Mouse (Mus musculus) MEL (cell line): ENCODE results near the gene Nlk. TPM values are rescaled to one million over a fixed set of nuclear protein-coding genes. Genes with fewer than 3 reads are reported as not detected.

ENCODE experiments used
- DNase-seq: peaks from one replicate; pipeline ENCODE4 v3.0.0; 2011; ENCODE audit warnings: low read depth, low spot score
- H3K27ac ChIP-seq: 2 replicates; pipeline ENCODE4 v1.5.1; 2012; ENCODE audit warnings: low read depth, mild to moderate bottlenecking, control low read depth, low read length, moderate library complexity; ENCODE audit not compliant: control insufficient read depth
- H3K27me3 ChIP-seq, 2 experiments: fragments of 150-350 bp in 1 of 2; sonication (generic) in 1 of 2; 2 replicates each; pipeline ENCODE4 v1.6.1; 2012; ENCODE audit warnings: low read length in 2 of 2, mild to moderate bottlenecking in 2 of 2, improper control_type of control experiment in 1 of 2, moderate library complexity in 1 of 2; ENCODE audit not compliant: insufficient read depth in 2 of 2, control insufficient read depth in 1 of 2
- H3K36me3 ChIP-seq, 2 experiments: 2 replicates each; pipeline ENCODE4 v1.6.1; 2012 to 2014; ENCODE audit warnings: low read length in 2 of 2, improper control_type of control experiment in 1 of 2, inconsistent platforms in 1 of 2, mild to moderate bottlenecking in 1 of 2; ENCODE audit not compliant: insufficient read depth in 2 of 2, control insufficient read depth in 1 of 2
- H3K4me1 ChIP-seq, 2 experiments: fragments of 150-350 bp in 1 of 2; sonication (generic) in 1 of 2; 2 replicates each; pipeline ENCODE4 v1.6.1; 2012; ENCODE audit warnings: low read length in 2 of 2, improper control_type of control experiment in 1 of 2, mild to moderate bottlenecking in 1 of 2; ENCODE audit not compliant: insufficient read depth in 2 of 2, control insufficient read depth in 1 of 2
- H3K4me3 ChIP-seq, 2 experiments: fragments of 150-350 bp in 1 of 2; sonication (generic) in 1 of 2; 2 replicates each; pipeline ENCODE4 v1.5.1; 2012; ENCODE audit warnings: low read depth in 2 of 2, low read length in 2 of 2, mild to moderate bottlenecking in 2 of 2, moderate library complexity in 2 of 2, control low read depth in 1 of 2, improper control_type of control experiment in 1 of 2; ENCODE audit not compliant: control insufficient read depth in 1 of 2, insufficient read depth in 1 of 2
- H3K79me2 ChIP-seq: 2 replicates; pipeline ENCODE4 v1.6.1; 2012; ENCODE audit warnings: mild to moderate bottlenecking, low read length, moderate library complexity; ENCODE audit not compliant: control insufficient read depth, poor library complexity, insufficient read depth
- H3K9ac ChIP-seq: 2 replicates; pipeline ENCODE4 v1.6.1; 2012; ENCODE audit warnings: low read depth, mild to moderate bottlenecking, control low read depth, low read length, moderate library complexity; ENCODE audit not compliant: control insufficient read depth, poor library complexity, severe bottlenecking
- H3K9me3 ChIP-seq: fragments of 150-350 bp; sonication (generic); replicated peaks from 2 replicates; pipeline ENCODE4 v1.6.1; 2012; ENCODE audit warnings: mild to moderate bottlenecking, low read length, improper control_type of control experiment, moderate library complexity; ENCODE audit not compliant: insufficient read depth
- CHD1 ChIP-seq: IDR thresholded peaks from 2 replicates; pipeline ENCODE4 v1.6.1; 2012; ENCODE audit warnings: low read depth, mild to moderate bottlenecking, inconsistent platforms, low read length, improper control_type of control experiment
- CHD2 ChIP-seq: IDR thresholded peaks from 2 replicates; pipeline ENCODE4 v1.6.1; 2011; ENCODE audit warnings: low read length, improper control_type of control experiment
- CTCF ChIP-seq, 3 experiments: IDR thresholded peaks in 2 of 3; conservative IDR thresholded peaks in 1 of 3; 2 replicates each; pipeline ENCODE4 v1.5.1; 2011 to 2012; ENCODE audit warnings: low read length in 3 of 3, low read depth in 2 of 3, mild to moderate bottlenecking in 2 of 3, improper control_type of control experiment in 1 of 3, inconsistent platforms in 1 of 3, mixed read lengths in 1 of 3, moderate library complexity in 1 of 3; ENCODE audit not compliant: control insufficient read depth in 1 of 3, insufficient read depth in 1 of 3, poor library complexity in 1 of 3, severe bottlenecking in 1 of 3
- E2F4 ChIP-seq: IDR thresholded peaks from 2 replicates; pipeline ENCODE4 v1.6.1; 2011; ENCODE audit warnings: low read depth, low read length, improper control_type of control experiment, borderline replicate concordance
- EP300 ChIP-seq, 2 experiments: IDR thresholded peaks; 2 replicates each; pipeline ENCODE4 v1.6.1; 2011; ENCODE audit warnings: improper control_type of control experiment in 2 of 2, low read length in 2 of 2, low read depth in 1 of 2, mild to moderate bottlenecking in 1 of 2
- ETS1 ChIP-seq: IDR thresholded peaks from 2 replicates; pipeline ENCODE4 v1.6.1; 2012; ENCODE audit warnings: low read depth, mild to moderate bottlenecking, inconsistent platforms, low read length, improper control_type of control experiment, moderate library complexity
- GABPA ChIP-seq: IDR thresholded peaks from 2 replicates; pipeline ENCODE4 v1.6.1; 2012; ENCODE audit warnings: low read depth, mild to moderate bottlenecking, inconsistent platforms, low read length, improper control_type of control experiment, moderate library complexity
- GATA1 ChIP-seq: IDR thresholded peaks from 2 replicates; pipeline ENCODE4 v1.6.1; 2011; ENCODE audit warnings: low read depth, low read length, improper control_type of control experiment
- HCFC1 ChIP-seq: IDR thresholded peaks from 2 replicates; pipeline ENCODE4 v1.6.1; 2012; ENCODE audit warnings: low read depth, mild to moderate bottlenecking, inconsistent platforms, low read length, improper control_type of control experiment, moderate library complexity
- JUND ChIP-seq: IDR thresholded peaks from 2 replicates; pipeline ENCODE4 v1.6.1; 2011; ENCODE audit warnings: low read depth, mild to moderate bottlenecking, improper control_type of control experiment, low read length
- KAT2A ChIP-seq: conservative IDR thresholded peaks from 2 replicates; pipeline ENCODE4 v1.6.1; 2012; ENCODE audit warnings: low read depth, low read length, improper control_type of control experiment, inconsistent platforms
- MAFK ChIP-seq: IDR thresholded peaks from 2 replicates; pipeline ENCODE4 v1.6.1; 2011; ENCODE audit warnings: low read depth, mild to moderate bottlenecking, low read length, improper control_type of control experiment, borderline replicate concordance
- MAX ChIP-seq: IDR thresholded peaks from 2 replicates; pipeline ENCODE4 v1.6.1; 2011; ENCODE audit warnings: low read length, improper control_type of control experiment
- MEF2A ChIP-seq: IDR thresholded peaks from 2 replicates; pipeline ENCODE4 v1.6.1; 2014; ENCODE audit warnings: low read depth, mild to moderate bottlenecking, inconsistent platforms, low read length, improper control_type of control experiment; ENCODE audit not compliant: poor library complexity, insufficient replicate concordance, severe bottlenecking; ENCODE audit errors: extremely low read depth
- MXI1 ChIP-seq: IDR thresholded peaks from 2 replicates; pipeline ENCODE4 v1.6.1; 2011; ENCODE audit warnings: mild to moderate bottlenecking, low read depth, low read length, improper control_type of control experiment
- NELFE ChIP-seq: IDR thresholded peaks from 2 replicates; pipeline ENCODE4 v1.6.1; 2011; ENCODE audit warnings: low read depth, low read length, improper control_type of control experiment
- NRF1 ChIP-seq: IDR thresholded peaks from 2 replicates; pipeline ENCODE4 v1.6.1; 2014; ENCODE audit warnings: low read depth, mild to moderate bottlenecking, inconsistent platforms, low read length, improper control_type of control experiment, moderate library complexity; ENCODE audit not compliant: poor library complexity, insufficient read depth, severe bottlenecking
- POLR2A ChIP-seq, 2 experiments: IDR thresholded peaks; 2 replicates each; pipeline ENCODE4 v1.6.1; 2011 to 2012; ENCODE audit warnings: low read length in 2 of 2, mild to moderate bottlenecking in 2 of 2, control low read depth in 1 of 2, improper control_type of control experiment in 1 of 2, low read depth in 1 of 2, moderate library complexity in 1 of 2; ENCODE audit not compliant: control insufficient read depth in 1 of 2, insufficient read depth in 1 of 2, poor library complexity in 1 of 2
- POLR2AphosphoS2 ChIP-seq: IDR thresholded peaks from 2 replicates; pipeline ENCODE4 v1.6.1; 2011; ENCODE audit warnings: low read length, improper control_type of control experiment
- POLR2AphosphoS5 ChIP-seq: IDR thresholded peaks from 2 replicates; pipeline ENCODE4 v1.6.1; 2012; ENCODE audit warnings: low read depth, borderline replicate concordance, mild to moderate bottlenecking, inconsistent platforms, low read length, moderate library complexity, mixed read lengths
- RAD21 ChIP-seq: IDR thresholded peaks from 2 replicates; pipeline ENCODE4 v1.6.1; 2011; ENCODE audit warnings: mild to moderate bottlenecking, low read depth, low read length, improper control_type of control experiment
- RCOR1 ChIP-seq: IDR thresholded peaks from 2 replicates; pipeline ENCODE4 v1.6.1; 2012; ENCODE audit warnings: low read depth, mild to moderate bottlenecking, inconsistent platforms, low read length, improper control_type of control experiment
- SIN3A ChIP-seq: IDR thresholded peaks from 2 replicates; pipeline ENCODE4 v1.6.1; 2012; ENCODE audit warnings: low read length, improper control_type of control experiment, inconsistent platforms
- SMC3 ChIP-seq: IDR thresholded peaks from 2 replicates; pipeline ENCODE4 v1.6.1; 2011; ENCODE audit warnings: low read depth, low read length, improper control_type of control experiment
- TAL1 ChIP-seq: IDR thresholded peaks from 2 replicates; pipeline ENCODE4 v1.6.1; 2012; ENCODE audit warnings: mild to moderate bottlenecking, inconsistent platforms, low read length, moderate library complexity, mixed read lengths
- TBP ChIP-seq: IDR thresholded peaks from 2 replicates; pipeline ENCODE4 v1.8.0; 2011; ENCODE audit warnings: low read depth, low read length, improper control_type of control experiment
- TCF12 ChIP-seq: IDR thresholded peaks from 2 replicates; pipeline ENCODE4 v1.6.1; 2014; ENCODE audit warnings: low read depth, mild to moderate bottlenecking, inconsistent platforms, low read length, improper control_type of control experiment, moderate library complexity
- USF1 ChIP-seq: IDR thresholded peaks from 2 replicates; pipeline ENCODE4 v1.6.1; 2014; ENCODE audit warnings: low read depth, mild to moderate bottlenecking, inconsistent platforms, low read length, improper control_type of control experiment, moderate library complexity
- USF2 ChIP-seq, 2 experiments: IDR thresholded peaks; 2 replicates each; pipeline ENCODE4 v1.6.1; 2011 to 2012; ENCODE audit warnings: improper control_type of control experiment in 2 of 2, low read length in 2 of 2, borderline replicate concordance in 1 of 2, inconsistent platforms in 1 of 2, low read depth in 1 of 2, mild to moderate bottlenecking in 1 of 2; ENCODE audit not compliant: insufficient read depth in 1 of 2
- ZKSCAN1 ChIP-seq: IDR thresholded peaks from 2 replicates; pipeline ENCODE4 v1.6.1; 2012; ENCODE audit warnings: low read depth, mild to moderate bottlenecking, inconsistent platforms, low read length, improper control_type of control experiment, moderate library complexity
- ZNF384 ChIP-seq: IDR thresholded peaks from 2 replicates; pipeline ENCODE4 v1.6.1; 2012; ENCODE audit warnings: low read depth, mild to moderate bottlenecking, inconsistent platforms, low read length, improper control_type of control experiment
- polyA plus RNA-seq, 2 experiments: library from polyadenylated mRNA; stranded (reverse) in 1 of 2; unstranded in 1 of 2; fragments of >175 nt in 1 of 2; fragments of >200 nt in 1 of 2; gene quantifications; 2 replicates each; pipeline versions ENCODE4 v1.2.1 to v1.2.4; 2012; ENCODE audit warnings: low replicate concordance in 2 of 2, low read depth in 1 of 2; ENCODE audit not compliant: insufficient read length in 2 of 2, insufficient read depth in 1 of 2, missing spikeins in 1 of 2
- total RNA-seq: library from RNA; depleted of rRNA; stranded (reverse); fragments of 300-350 nt; gene quantifications from 2 replicates; pipeline ENCODE4 v1.2.3, GENCODE M21; 2012

The Nlk gene
- total and polyA plus RNA-seq, 3 experiments, result 16.9 to 17.9 TPM; not detected in 1

DNA sequence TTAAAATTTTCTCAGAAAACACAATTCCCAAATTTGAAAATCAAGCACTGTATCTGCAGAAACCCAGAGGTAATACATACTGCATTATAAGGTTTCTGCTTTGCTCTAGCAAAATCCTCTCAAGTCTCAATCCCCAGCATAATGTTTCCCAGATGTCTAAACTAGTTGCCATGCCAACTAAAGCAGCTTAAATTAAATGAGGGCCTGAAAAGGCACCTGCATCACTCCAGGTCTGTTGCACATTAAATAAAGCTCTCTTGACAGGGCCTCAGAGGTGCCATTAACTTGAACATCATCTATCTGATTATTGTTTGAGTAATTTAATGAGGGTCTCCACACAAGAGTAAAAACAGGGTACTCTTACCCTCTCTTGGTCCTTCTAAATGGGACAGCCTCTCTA is 100.4 kb downstream of the Nlk start:
- peaks cover 39 to 41% of the 10 kb centered on the region in 2 experiments for H3K4me1 ChIP-seq
- no peaks in the 10 kb centered on the region for H3K9me3 ChIP-seq
- H3K27me3 ChIP-seq, result no peaks in the 10 kb centered on the region
- no peaks in the 10 kb centered on the region for H3K79me2 ChIP-seq
- H3K4me3 ChIP-seq, result no peak overlapping the region
- TF ChIP-seq CHD1 (0 out of 2 replicates have a peak, but pooled peaks have one; percentile 72), RCOR1 (0 out of 2 replicates have a peak, but pooled peaks have one; percentile 2), POLR2AphosphoS5 (no peak), SIN3A (no peak)
- H3K9ac ChIP-seq, result no peak overlapping the region
- no peak overlapping the region for H3K27ac ChIP-seq
- peaks cover 0 to 45% of the 10 kb centered on the region in 2 experiments; a peak in 2 of 4 replicates for H3K36me3 ChIP-seq
- no peak for DNase-seq

DNA sequence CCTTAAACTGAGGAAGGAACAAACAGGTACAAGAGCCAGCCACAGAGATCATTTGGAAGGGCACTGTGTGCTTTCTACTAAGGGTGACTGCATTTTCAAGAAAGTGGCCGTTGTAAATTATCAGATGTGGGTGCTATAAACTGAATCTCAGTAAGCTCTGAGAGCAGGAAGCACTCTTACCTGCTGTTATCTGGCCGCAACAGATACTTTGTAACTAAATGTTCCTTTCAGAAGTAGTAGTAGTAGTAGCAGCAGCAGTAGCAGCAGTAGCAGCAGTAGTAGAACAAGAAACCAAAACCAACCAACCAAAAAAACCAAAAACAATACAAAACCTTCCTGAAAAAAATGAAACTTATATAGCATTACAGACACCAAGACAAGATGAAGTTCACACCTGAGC is 101.4 kb downstream of the Nlk start:
- peak overlapping the region in 1 of 2 experiments; percentile 28; a peak in 2 of 4 replicates for H3K4me3 ChIP-seq
- no peaks in the 10 kb centered on the region for H3K27me3 ChIP-seq
- H3K27ac ChIP-seq, result peak overlapping the region; percentile 82
- H3K79me2 ChIP-seq, result no peaks in the 10 kb centered on the region
- H3K4me1 ChIP-seq, result peaks cover 33 to 41% of the 10 kb centered on the region in 2 experiments
- peak overlapping the region; percentile 5; the same call in 1 of the 2 replicates for H3K9ac ChIP-seq
- DNase-seq, result peak; percentile 81
- no peaks in the 10 kb centered on the region for H3K9me3 ChIP-seq
- peaks cover 0 to 42% of the 10 kb centered on the region in 2 experiments; a peak in 2 of 4 replicates for H3K36me3 ChIP-seq
- TF ChIP-seq JUND, result 0 out of 2 replicates have a peak, but pooled peaks have one; percentile 33
- TF ChIP-seq MXI1, result peak; percentile 32; the same call in 1 of the 2 replicates
- no peak; the same call in 1 of the 2 replicates for TF ChIP-seq CHD1
- no peak for TF ChIP-seq USF2 (IDR thresholded peaks at IDR 0.05; ENCODE audit: borderline replicate concordance in 1 of 2, insufficient read depth in 1 of 2, low read depth in 1 of 2, low read length in 2 of 2)
- TF ChIP-seq E2F4, result no peak
- TF ChIP-seq MAX, result peak; percentile 69; the same call in 1 of the 2 replicates
- TF ChIP-seq CHD2, result peak; percentile 60
- TF ChIP-seq GATA1, result peak; percentile 98
- peak; percentile 83 for TF ChIP-seq TAL1
- peak; percentile 54; the same call in 1 of the 2 replicates for TF ChIP-seq MEF2A
- TF ChIP-seq EP300 (IDR thresholded peaks at IDR 0.05; ENCODE audit: low read depth in 1 of 2, low read length in 2 of 2), result peak; percentile 99
- TF ChIP-seq NRF1, result no peak
- TF ChIP-seq SMC3, result 0 out of 2 replicates have a peak, but pooled peaks have one; percentile 18
- peak; percentile 57; the same call in 1 of the 2 replicates for TF ChIP-seq KAT2A
- TF ChIP-seq POLR2AphosphoS5, result no peak
- TF ChIP-seq ETS1, result peak; percentile 96
- TF ChIP-seq CTCF (IDR thresholded peaks at IDR 0.05 in 2 of 3, conservative IDR thresholded peaks at IDR 0.05 in 1 of 3; ENCODE audit: control insufficient read depth in 1 of 3, insufficient read depth in 1 of 3, low read depth in 2 of 3, low read length in 3 of 3, poor library complexity in 1 of 3, severe bottlenecking in 1 of 3), result no peak
- TF ChIP-seq MAFK, result peak; percentile 78; the same call in 1 of the 2 replicates
- TF ChIP-seq USF1, result no peak
- TF ChIP-seq GABPA, result peak; percentile 68
- peak; percentile 74 for TF ChIP-seq ZKSCAN1
- TF ChIP-seq RAD21, result no peak
- peak; percentile 71 for TF ChIP-seq HCFC1
- peak; percentile 98 for TF ChIP-seq TCF12
- TF ChIP-seq POLR2AphosphoS2, result peak; percentile 75; the same call in 1 of the 2 replicates
- TF ChIP-seq ZNF384, result peak; percentile 73
- TF ChIP-seq NELFE, result peak; percentile 40; the same call in 1 of the 2 replicates
- no peak for TF ChIP-seq POLR2A (IDR thresholded peaks at IDR 0.05; ENCODE audit: control insufficient read depth in 1 of 2, insufficient read depth in 1 of 2, low read depth in 1 of 2, low read length in 2 of 2, poor library complexity in 1 of 2)
- TF ChIP-seq TBP, result no peak
